Comparison of ENCODE assay signal across 28 mouse cellular contexts in the genomic region with DNA sequence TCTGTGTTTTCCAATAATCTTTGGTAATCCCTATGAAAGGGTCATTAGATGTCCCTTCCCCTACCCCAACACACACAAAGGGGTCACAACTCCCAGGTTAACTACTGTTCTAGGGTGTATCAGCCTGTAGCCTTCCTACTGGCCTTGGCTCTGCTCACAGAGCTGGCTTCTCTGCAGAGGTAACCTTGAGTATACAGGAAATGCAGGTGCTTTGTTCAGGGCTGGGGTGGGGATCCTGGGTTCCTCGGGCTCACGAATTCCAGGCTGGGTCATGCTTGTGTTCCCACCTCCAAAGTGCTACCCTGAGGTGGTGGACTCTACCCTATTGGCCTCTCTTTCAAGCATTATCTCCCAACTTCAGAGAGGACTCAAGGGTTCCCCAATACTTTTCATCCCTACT. TPM values are rescaled to one million over a fixed set of nuclear protein-coding genes. Genes with fewer than 3 reads are reported as not detected.
"Had no signal": no experiment of that assay in that cellular context is flagged by ENCODE, and none has a peak within 500 bp of the region (broad histone marks: within the 10 kb centered on the region; RNA-seq: fewer than 3 reads in every experiment).

No protein-coding gene starts in this region.

- DNase-seq: cerebellum, adult 9-10 months; cerebellum, adult 9-11 months; cerebellum, postnatal 10 days; cerebellum, postnatal 14 days; cerebellum, postnatal 25 days; cerebellum, postnatal 36 days; embryo, embryonic 11 days; forebrain, postnatal 0 days; gastrocnemius, adult 2 months; gastrocnemius, postnatal 10 days; gastrocnemius, postnatal 14 days; gastrocnemius, postnatal 25 days; gastrocnemius, postnatal 36 days; heart, adult 11 months; heart, adult 18-20 months; heart, adult 2 months had no signal

- ATAC-seq: forebrain, embryonic 13.5 days; forebrain, embryonic 14.5 days; forebrain, embryonic 15.5 days; forebrain, embryonic 16.5 days; forebrain, postnatal 0 days had no signal

- H3K27ac ChIP-seq: embryonic facial prominence, embryonic 10.5 days; embryonic facial prominence, embryonic 12.5 days; embryonic facial prominence, embryonic 13.5 days; embryonic facial prominence, embryonic 15.5 days; forebrain, embryonic 10.5 days; forebrain, embryonic 13.5 days; forebrain, embryonic 15.5 days; gastrocnemius, adult 2 months; heart, adult 2 months; heart, embryonic 10.5 days had no signal

- H3K27me3 ChIP-seq: embryonic facial prominence, embryonic 12.5 days; embryonic facial prominence, embryonic 13.5 days; embryonic facial prominence, embryonic 15.5 days; forebrain, embryonic 13.5 days; forebrain, embryonic 15.5 days had no signal

- H3K9me3 ChIP-seq: embryonic facial prominence, embryonic 10.5 days; embryonic facial prominence, embryonic 12.5 days; embryonic facial prominence, embryonic 13.5 days; embryonic facial prominence, embryonic 15.5 days; forebrain, embryonic 10.5 days; forebrain, embryonic 13.5 days; forebrain, embryonic 15.5 days; heart, embryonic 10.5 days had no signal

- H3K4me3 ChIP-seq: embryonic facial prominence, embryonic 10.5 days; embryonic facial prominence, embryonic 12.5 days; embryonic facial prominence, embryonic 13.5 days; embryonic facial prominence, embryonic 15.5 days; erythroblast, embryonic 14.5 days; forebrain, embryonic 10.5 days; forebrain, embryonic 13.5 days; forebrain, embryonic 15.5 days; gastrocnemius, adult 2 months; heart, adult 2 months; heart, embryonic 10.5 days had no signal

- H3K4me2 ChIP-seq: embryonic facial prominence, embryonic 12.5 days; embryonic facial prominence, embryonic 13.5 days; embryonic facial prominence, embryonic 15.5 days; forebrain, embryonic 13.5 days; forebrain, embryonic 15.5 days had no signal

- H3K4me1 ChIP-seq: forebrain, embryonic 13.5 days; forebrain, embryonic 15.5 days had no signal

- H3K9ac ChIP-seq: embryonic facial prominence, embryonic 12.5 days; embryonic facial prominence, embryonic 13.5 days; embryonic facial prominence, embryonic 15.5 days; forebrain, embryonic 13.5 days; forebrain, embryonic 15.5 days; forebrain, postnatal 0 days had no signal

RNA-seq across cellular contexts. Expression of gene Nkain4, which starts 31.1 kb away (rescaled TPM):
- polyA plus RNA-seq: erythroblast, embryonic 14.5 days had no signal

RNA-seq across cellular contexts. Expression of gene Birc7, which starts 56.8 kb away (rescaled TPM):
- polyA plus RNA-seq: embryonic facial prominence, embryonic 12.5 days; embryonic facial prominence, embryonic 13.5 days; embryonic facial prominence, embryonic 14.5 days; embryonic facial prominence, embryonic 15.5 days; erythroblast, embryonic 14.5 days; forebrain, embryonic 14.5 days; forebrain, embryonic 16.5 days; heart, adult 2 months had no signal

RNA-seq across cellular contexts. Expression of gene Chrna4, which starts 57.7 kb away (rescaled TPM):
- polyA plus RNA-seq: erythroblast, embryonic 14.5 days; heart, adult 2 months had no signal
